Mouse (Mus musculus) neural tube, embryonic 15.5 days (tissue): ENCODE results near the gene Bcl9l. TPM values are rescaled to one million over a fixed set of nuclear protein-coding genes. Genes with fewer than 3 reads are reported as not detected.

ENCODE experiments used
- ATAC-seq: fragments of 200-750 bp; cut with Nextera tagmentation; 2 replicates; pipeline ENCODE4 v1.8.0; 2017; ENCODE audit warnings: mild to moderate bottlenecking, moderate TSS enrichment, moderate library complexity; ENCODE audit not compliant: low FRiP score
- H3K27ac ChIP-seq: fragments of 300-500 bp; sonication (generic); replicated peaks from 2 replicates; pipeline ENCODE4 v1.5.1; 2015; ENCODE audit warnings: mild to moderate bottlenecking, inconsistent platforms
- H3K27me3 ChIP-seq: fragments of 300-500 bp; sonication (generic); replicated peaks from 2 replicates; pipeline ENCODE4 v1.6.1; 2015; ENCODE audit warnings: inconsistent platforms
- H3K36me3 ChIP-seq: fragments of 300-500 bp; sonication (generic); 2 replicates; pipeline ENCODE4 v1.6.1; 2015; ENCODE audit warnings: inconsistent platforms
- H3K4me1 ChIP-seq: fragments of 300-500 bp; sonication (generic); 2 replicates; pipeline ENCODE4 v1.6.1; 2015; ENCODE audit warnings: inconsistent platforms
- H3K4me2 ChIP-seq: fragments of 300-500 bp; sonication (generic); 2 replicates; pipeline ENCODE4 v1.6.1; 2015; ENCODE audit warnings: inconsistent platforms, mild to moderate bottlenecking, moderate library complexity
- H3K4me3 ChIP-seq: fragments of 300-500 bp; sonication (generic); replicated peaks from 2 replicates; pipeline ENCODE4 v1.5.1; 2015; ENCODE audit warnings: mild to moderate bottlenecking, inconsistent platforms
- H3K9ac ChIP-seq: fragments of 300-500 bp; sonication (generic); replicated peaks from 2 replicates; pipeline ENCODE4 v1.6.1; 2015; ENCODE audit warnings: mild to moderate bottlenecking, inconsistent platforms
- H3K9me3 ChIP-seq: fragments of 300-500 bp; sonication (generic); replicated peaks from 2 replicates; pipeline ENCODE4 v1.6.1; 2016; ENCODE audit warnings: inconsistent platforms
- WGBS: fragments of 180-500 bp; shearing (Covaris S2); methylation state at CpG from one replicate; pipeline ENCODE4 v1.1.7; 2015; ENCODE audit warnings: mixed read lengths; 5-methylcytosine and 5-hydroxymethylcytosine counted together
- polyA plus RNA-seq: library from polyadenylated mRNA; unstranded; fragments of >200 nt; fragmentation: Nextera tagmentation; extraction: Ambion mirVana; gene quantifications from 2 replicates; pipeline ENCODE4 v1.2.1, GENCODE M21; 2015

Gene Bcl9l
- polyA plus RNA-seq, 1 experiment from 2014 or later: 9.7 TPM

DNA sequence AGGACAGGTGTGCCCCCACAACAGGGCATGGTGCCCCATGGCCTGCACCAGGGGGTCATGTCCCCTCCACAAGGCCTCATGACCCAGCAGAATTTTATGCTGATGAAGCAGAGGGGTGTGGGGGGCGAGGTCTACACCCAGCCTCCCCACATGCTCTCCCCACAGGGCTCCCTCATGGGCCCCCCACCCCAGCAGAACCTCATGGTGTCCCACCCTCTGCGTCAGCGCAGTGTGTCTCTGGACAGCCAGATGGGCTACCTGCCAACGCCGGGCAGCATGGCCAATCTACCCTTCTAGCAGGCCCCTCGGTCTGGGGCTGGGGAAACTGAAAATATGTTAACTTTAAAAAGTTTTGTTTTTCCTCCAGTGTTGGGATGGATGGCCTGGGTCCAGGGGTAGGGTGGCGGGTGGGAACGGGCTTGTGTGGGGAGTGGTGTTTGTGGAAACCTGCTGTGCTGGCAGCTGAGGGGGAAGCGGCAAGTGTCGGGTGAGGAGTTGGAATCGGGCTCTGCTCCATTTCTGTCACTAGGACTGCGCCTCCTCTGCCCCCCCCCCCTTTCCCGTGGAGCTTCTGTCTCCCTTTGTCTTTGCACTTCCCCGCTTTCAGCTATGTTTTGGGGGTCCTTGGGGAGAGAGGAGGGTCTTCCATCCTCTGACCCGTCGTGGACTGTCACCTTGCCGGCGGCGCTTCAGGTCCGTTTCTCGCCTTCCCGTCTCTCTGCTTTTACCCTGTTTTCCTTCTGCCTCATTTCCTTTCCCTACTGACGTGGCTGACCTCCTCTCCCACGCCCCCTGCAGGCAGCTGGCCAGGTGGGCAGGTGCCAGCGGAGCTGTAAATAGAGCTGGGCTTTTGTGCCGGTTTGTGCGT lies 27.1 kb downstream of the Bcl9l start:
- Histone ChIP-seq H3K27me3 (0 out of 2 replicates have a peak, but pooled peaks cover 13% of the 10 kb centered on the region), H3K9me3 (no peaks in the 10 kb centered on the region), H3K27ac (peak overlapping the region; percentile 69), H3K4me2 (peak overlapping the region; percentile 49), H3K9ac (no peak overlapping the region), H3K36me3 (peaks cover 44% of the 10 kb centered on the region), H3K4me3 (no peak overlapping the region), H3K4me1 (peaks cover 45% of the 10 kb centered on the region)
- WGBS: 9% methylated on average over 26 of the region's 27 CpGs
- peak; percentile 21; the same call in 1 of the 2 replicates for ATAC-seq

DNA sequence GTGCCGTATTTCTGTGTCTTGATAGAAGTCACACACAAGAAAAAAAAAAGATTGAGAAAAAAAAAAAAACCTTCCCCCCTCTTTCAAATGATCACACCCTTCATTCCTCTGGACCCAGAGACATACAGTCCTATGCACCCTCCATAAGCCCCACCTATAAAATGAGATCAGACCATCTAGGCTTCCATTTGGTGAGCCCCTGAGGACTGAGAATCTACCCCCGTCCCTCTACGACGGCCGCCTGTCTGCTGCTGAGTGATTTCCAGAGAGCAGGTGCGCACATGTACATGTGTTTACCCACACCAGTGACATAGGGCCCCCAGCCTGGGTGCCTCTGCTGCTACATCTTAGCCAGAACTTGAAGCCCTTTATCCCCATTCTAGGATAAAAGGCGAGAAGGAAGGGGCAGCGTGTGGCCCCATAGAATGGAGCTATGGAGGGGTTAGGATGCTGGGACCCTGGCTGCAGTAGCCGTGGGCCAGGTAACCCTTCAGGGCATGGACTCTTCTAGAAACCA lies 27.8 kb downstream of the Bcl9l start:
- peak overlapping the region; percentile 62 for H3K27ac ChIP-seq
- H3K27me3 ChIP-seq: 0 out of 2 replicates have a peak, but pooled peaks cover 13% of the 10 kb centered on the region
- H3K4me1 ChIP-seq: peaks cover 42% of the 10 kb centered on the region
- no peaks in the 10 kb centered on the region for H3K9me3 ChIP-seq
- no peak overlapping the region for H3K9ac ChIP-seq
- peaks cover 38% of the 10 kb centered on the region for H3K36me3 ChIP-seq
- H3K4me2 ChIP-seq: peak overlapping the region; percentile 49
- no peak overlapping the region for H3K4me3 ChIP-seq
- no peak for ATAC-seq
- 31% methylated on average over 9 of the region's 9 CpGs for WGBS

DNA sequence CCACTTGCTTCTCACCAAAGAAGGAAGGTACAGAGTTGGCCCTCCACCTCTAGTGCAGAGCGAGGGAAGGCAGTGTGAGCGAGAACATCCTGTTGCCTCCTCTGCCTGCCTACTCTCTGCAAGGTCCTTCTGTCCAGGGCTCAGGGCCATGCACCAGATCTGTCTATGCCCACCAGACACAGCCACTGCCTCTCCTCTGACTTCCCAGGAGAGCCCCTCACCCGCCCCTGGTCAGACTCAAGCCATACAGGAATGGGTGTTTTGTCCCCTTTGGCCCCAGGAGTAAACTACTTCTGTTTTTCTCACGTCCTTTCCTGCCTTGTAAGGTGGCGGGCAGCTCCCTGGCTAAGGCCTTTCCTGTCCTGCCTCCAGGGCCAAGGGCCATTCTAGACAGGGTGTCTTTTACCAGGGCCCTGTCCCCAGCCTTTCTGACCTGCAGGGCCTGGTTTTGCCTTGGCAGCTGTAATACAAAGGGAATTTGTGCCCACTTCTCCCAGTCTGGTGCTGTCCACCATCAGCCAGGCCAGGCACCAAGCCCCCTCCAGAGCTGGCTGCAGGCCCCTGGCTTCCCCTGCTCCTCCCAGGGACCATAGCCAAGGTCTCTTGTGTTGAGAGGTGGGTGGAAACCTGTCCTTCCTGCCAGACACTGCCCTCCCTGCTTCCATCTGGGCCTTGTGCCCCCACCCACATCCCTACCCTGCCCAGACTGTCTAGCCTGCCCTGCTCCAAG lies 28.4 kb downstream of the Bcl9l start:
- Histone ChIP-seq H3K9me3 (no peaks in the 10 kb centered on the region), H3K27me3 (0 out of 2 replicates have a peak, but pooled peaks cover 13% of the 10 kb centered on the region), H3K36me3 (peaks cover 32% of the 10 kb centered on the region), H3K9ac (no peak overlapping the region), H3K4me1 (peaks cover 35% of the 10 kb centered on the region), H3K4me2 (no peak overlapping the region; the same call in 1 of the 2 replicates), H3K27ac (peak overlapping the region; percentile 62), H3K4me3 (no peak overlapping the region)
- ATAC-seq: peak; percentile 20; the same call in 1 of the 2 replicates
- 74% methylated on average over 5 of the region's 5 CpGs for WGBS

DNA sequence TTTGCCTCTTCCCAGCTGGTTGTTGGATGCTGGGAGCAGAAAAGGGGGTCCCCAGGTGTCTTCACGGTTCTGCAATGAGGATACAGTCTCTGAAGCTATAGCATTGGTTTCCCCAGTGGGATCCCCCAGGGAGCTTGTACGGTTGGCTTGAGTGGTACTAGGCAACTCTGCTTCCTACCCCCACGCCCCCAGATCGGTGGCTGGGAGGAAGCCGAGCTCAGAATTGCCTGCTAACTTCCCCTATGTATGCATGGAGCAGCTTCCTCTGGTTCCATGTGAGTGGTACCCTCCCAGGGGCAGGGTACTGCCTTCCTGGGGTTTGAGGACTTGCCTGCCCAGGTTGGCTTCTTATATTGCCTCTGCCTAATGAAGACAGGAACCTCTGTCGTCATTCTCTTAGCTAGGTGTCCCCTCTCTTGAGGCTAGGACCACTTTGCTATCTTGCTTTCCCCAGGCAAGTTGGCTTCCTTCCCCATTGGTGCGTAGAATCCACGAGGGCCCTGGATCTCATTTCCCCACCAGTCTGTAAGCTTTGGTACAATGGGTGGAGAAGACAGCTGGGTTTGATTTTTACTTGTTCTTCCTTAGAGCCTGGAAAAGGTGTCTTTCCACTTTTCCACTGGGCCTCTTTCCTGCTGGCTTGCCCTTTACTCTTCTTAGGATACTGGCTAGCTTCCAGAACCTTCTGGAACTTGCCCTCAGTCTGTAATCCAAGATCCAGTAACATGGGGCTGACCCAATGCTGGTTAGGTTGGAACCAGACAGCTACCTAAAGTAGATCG lies 29.5 kb downstream of the Bcl9l start:
- no peak overlapping the region for H3K9ac ChIP-seq
- H3K36me3 ChIP-seq: peaks cover 21% of the 10 kb centered on the region
- H3K4me2 ChIP-seq: no peak overlapping the region
- H3K4me3 ChIP-seq: no peak overlapping the region
- 0 out of 2 replicates have a peak, but pooled peaks cover 13% of the 10 kb centered on the region for H3K27me3 ChIP-seq
- H3K4me1 ChIP-seq: peaks cover 35% of the 10 kb centered on the region
- H3K9me3 ChIP-seq: no peaks in the 10 kb centered on the region
- H3K27ac ChIP-seq: no peak overlapping the region
- 61% methylated on average over 9 of the region's 9 CpGs for WGBS
- no peak for ATAC-seq

DNA sequence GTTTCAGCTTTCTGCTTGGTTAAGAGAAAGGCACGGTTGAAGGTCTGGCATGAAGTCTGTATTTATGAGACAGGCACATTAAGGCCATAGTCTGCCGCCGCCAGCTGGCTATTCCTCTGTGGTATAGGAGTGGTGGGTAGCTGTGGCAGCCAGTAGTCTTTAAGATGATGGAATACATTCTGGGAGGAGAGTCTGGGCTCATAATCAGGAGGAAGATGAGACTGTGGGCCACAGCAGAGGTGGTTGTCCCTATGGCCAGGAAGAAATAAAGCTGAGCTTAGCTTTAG lies 30.0 kb downstream of the Bcl9l start:
- peaks cover 35% of the 10 kb centered on the region for H3K4me1 ChIP-seq
- no peak overlapping the region for H3K4me3 ChIP-seq
- H3K36me3 ChIP-seq: peaks cover 16% of the 10 kb centered on the region
- no peaks in the 10 kb centered on the region for H3K9me3 ChIP-seq
- no peak overlapping the region for H3K9ac ChIP-seq
- 0 out of 2 replicates have a peak, but pooled peaks cover 13% of the 10 kb centered on the region for H3K27me3 ChIP-seq
- ATAC-seq: no peak
- no peak overlapping the region for H3K4me2 ChIP-seq
- 69% methylated on average over 3 of the region's 3 CpGs for WGBS
- no peak overlapping the region for H3K27ac ChIP-seq

DNA sequence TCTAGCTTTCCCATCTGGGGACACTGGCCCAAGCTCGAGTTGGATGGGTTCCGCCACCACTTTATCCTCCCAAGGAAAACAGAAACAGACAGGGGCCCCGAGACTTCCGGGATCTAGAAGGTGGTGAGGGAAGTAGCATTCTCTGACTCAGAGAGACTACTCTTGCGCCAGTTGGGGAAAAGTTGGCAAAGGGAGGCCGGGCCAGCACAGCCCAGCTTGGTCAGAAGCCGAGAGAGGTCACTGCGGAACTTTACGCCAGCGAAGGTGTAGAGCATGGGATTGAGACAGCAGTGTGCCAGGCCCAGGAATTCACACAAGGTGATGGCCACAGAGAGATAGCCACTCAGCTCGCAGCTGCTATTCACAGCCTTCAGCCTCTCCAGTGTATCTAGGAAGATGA lies 30.5 kb downstream of the Bcl9l start:
- Histone ChIP-seq H3K4me2 (no peak overlapping the region), H3K4me1 (peaks cover 38% of the 10 kb centered on the region), H3K27me3 (0 out of 2 replicates have a peak, but pooled peaks cover 12% of the 10 kb centered on the region), H3K9me3 (no peaks in the 10 kb centered on the region), H3K36me3 (peaks cover 12% of the 10 kb centered on the region; the same call in 1 of the 2 replicates), H3K9ac (no peak overlapping the region), H3K27ac (no peak overlapping the region), H3K4me3 (no peak overlapping the region)
- 93% methylated on average over 11 of the region's 11 CpGs for WGBS
- no peak for ATAC-seq

DNA sequence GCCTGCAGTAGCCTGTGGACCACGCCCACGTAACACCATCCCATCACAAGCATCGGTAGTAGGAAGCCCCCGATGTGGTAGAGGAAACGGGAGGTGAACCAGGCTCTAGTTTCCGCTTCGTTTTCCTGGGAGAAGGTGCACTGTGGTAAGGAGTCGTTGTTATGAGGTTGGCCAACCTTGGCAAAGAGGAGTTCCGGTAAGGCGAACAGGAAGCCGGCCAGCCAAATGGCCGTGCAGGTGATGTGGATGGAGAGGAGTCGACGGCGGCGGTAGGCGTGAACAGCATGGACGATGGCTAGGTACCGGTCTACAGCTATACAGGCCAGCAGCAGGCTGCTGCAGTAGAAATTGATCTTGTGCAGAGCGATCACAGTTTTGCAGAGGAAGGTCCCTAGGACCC lies 31.0 kb downstream of the Bcl9l start:
- Histone ChIP-seq H3K27me3 (0 out of 2 replicates have a peak, but pooled peaks cover 8% of the 10 kb centered on the region), H3K9me3 (no peaks in the 10 kb centered on the region), H3K27ac (no peak overlapping the region), H3K4me2 (no peak overlapping the region), H3K36me3 (peaks cover 7% of the 10 kb centered on the region; the same call in 1 of the 2 replicates), H3K4me1 (peaks cover 38% of the 10 kb centered on the region), H3K4me3 (no peak overlapping the region), H3K9ac (no peak overlapping the region)
- 80% methylated on average over 20 of the region's 20 CpGs for WGBS
- ATAC-seq: no peak

DNA sequence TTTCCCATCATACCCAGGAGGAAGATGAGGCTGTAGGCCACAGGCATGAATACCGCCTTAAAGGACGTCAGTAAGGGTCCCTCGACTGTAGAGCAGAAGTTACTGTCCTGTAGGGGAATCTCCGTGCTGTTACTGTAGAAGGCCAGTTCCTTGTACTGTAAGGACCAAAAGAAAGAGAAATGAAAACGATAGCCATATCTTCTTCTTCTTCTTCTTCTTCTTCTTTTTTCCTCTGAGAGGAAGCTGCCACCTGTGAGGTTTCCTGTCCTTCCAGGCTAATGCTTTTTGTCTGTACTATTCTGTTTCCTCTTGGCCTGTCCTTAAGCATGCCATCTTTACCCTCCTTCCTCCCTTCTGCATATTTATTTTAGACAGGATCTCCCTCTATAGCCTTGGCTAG lies 31.5 kb downstream of the Bcl9l start:
- Histone ChIP-seq H3K36me3 (0 out of 2 replicates have a peak, but pooled peaks cover 2% of the 10 kb centered on the region), H3K9me3 (no peaks in the 10 kb centered on the region), H3K27ac (no peak overlapping the region), H3K9ac (no peak overlapping the region), H3K4me2 (no peak overlapping the region), H3K4me3 (no peak overlapping the region), H3K4me1 (peaks cover 33% of the 10 kb centered on the region), H3K27me3 (0 out of 2 replicates have a peak, but pooled peaks cover 3% of the 10 kb centered on the region)
- 92% methylated on average over 5 of the region's 5 CpGs for WGBS
- ATAC-seq: no peak

DNA sequence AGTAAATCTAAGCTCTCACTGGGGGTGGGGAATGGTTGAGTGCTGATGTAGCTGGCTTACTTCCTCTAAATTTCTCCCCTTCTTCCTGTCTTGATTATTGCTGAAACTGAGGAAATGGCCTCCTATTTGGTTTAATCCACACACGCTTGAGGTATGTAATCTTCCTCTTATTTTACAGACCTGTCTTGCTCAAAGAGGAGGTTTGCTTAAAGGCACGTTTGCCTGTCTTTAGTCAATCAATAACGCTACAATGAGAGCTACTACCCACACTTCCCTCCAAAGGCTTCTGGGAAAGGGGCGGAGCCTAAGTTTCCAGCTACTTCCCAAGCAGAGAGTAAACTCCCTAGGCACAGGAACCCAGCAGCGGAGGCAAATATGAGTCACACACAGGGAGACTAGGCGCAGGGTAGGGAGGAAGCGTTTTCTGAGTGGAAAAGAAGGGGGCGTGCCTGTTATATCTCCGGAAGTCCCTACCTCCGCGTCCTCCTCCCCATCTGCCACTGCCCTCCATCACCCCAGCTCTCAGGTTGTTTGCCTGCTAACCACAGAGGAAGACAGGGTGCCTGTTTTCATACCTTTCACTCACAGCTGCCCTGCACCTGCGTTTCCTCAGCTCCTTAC lies 32.6 kb downstream of the Bcl9l start:
- H3K27ac ChIP-seq: no peak overlapping the region
- H3K36me3 ChIP-seq: no peaks in the 10 kb centered on the region
- no peak overlapping the region for H3K9ac ChIP-seq
- peaks cover 22% of the 10 kb centered on the region for H3K4me1 ChIP-seq
- no peaks in the 10 kb centered on the region for H3K9me3 ChIP-seq
- H3K4me2 ChIP-seq: no peak overlapping the region
- no peaks in the 10 kb centered on the region for H3K27me3 ChIP-seq
- no peak overlapping the region for H3K4me3 ChIP-seq
- ATAC-seq: no peak
- WGBS: 70% methylated on average over 12 of the region's 12 CpGs

DNA sequence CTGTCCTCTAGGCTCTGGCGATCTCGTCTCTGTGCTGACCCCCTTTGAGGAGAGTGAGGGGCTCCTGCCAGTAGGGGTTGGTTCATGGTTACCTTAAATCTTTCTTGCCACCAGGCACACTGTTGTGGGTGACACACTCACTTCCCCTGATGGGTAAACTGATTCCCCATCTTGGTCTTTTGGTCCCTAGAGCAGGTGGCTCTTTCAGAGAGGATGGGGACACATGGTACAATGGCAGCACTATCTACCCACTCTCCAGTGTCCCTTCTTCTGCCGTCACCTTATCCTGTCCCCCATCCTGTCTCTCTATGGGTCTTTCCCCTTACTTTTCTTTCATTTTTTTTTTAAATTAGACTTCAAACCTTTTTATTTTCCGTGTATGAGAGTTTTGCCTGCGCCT lies 33.3 kb downstream of the Bcl9l start:
- Histone ChIP-seq H3K27ac (no peak overlapping the region), H3K4me1 (peaks cover 16% of the 10 kb centered on the region), H3K9me3 (no peaks in the 10 kb centered on the region), H3K4me2 (no peak overlapping the region), H3K27me3 (no peaks in the 10 kb centered on the region), H3K36me3 (no peaks in the 10 kb centered on the region), H3K9ac (no peak overlapping the region), H3K4me3 (no peak overlapping the region)
- ATAC-seq: no peak
- 85% methylated on average over 5 of the region's 5 CpGs for WGBS

DNA sequence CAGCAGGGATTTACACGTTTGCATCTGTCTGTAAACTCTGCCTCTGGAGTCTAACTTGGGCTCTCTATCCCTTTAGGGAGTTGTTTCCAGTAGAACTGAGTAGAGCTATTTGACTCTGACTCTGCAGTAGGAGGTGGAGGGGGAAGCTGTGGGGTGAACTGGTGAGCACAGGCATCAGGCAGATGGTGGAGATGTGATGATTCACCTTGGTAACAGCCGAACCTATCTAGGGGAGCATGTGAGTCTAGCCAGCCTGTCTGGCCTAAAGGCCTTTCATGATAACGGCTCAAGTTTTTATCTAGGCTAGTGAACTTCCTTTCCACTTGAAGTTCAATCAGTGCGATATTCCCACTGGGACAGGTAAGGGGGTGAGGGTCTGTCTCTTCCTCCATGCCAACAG lies 34.7 kb downstream of the Bcl9l start:
- ATAC-seq: no peak
- 72% methylated on average over 4 of the region's 4 CpGs for WGBS
- Histone ChIP-seq H3K4me2 (no peak overlapping the region), H3K9ac (no peak overlapping the region), H3K4me3 (no peak overlapping the region), H3K27ac (no peak overlapping the region), H3K36me3 (no peaks in the 10 kb centered on the region), H3K27me3 (no peaks in the 10 kb centered on the region), H3K9me3 (no peaks in the 10 kb centered on the region), H3K4me1 (0 out of 2 replicates have a peak, but pooled peaks cover 4% of the 10 kb centered on the region)
